Mouse (Mus musculus) mesoderm, embryonic 11.5 days (tissue): Measurements from ENCODE around the gene Taar8c.
"Not testable (repeated sequence)": the region's sequence is repeated elsewhere in the genome, so short reads cannot be mapped to it uniquely, and the experiment has no call there.

Experiments used
- DNase-seq: peaks from one replicate; pipeline ENCODE4 v3.0.0-alpha.2; 2012; ENCODE audit warnings: low read depth, low spot score

Gene Taar8c

GRCm38 (mm10) chr10:24074751-24075150 lies 27.0 kb downstream of the Taar8c start:
- not testable (repeated sequence) for DNase-seq

- DNase-seq = no peak
Observed at GRCm38 (mm10) chr10:24058986-24059385, 42.7 kb downstream of the Taar8c start.

GRCm38 (mm10) chr10:24052039-24052438 lies 49.7 kb downstream of the Taar8c start:
- no peak for DNase-seq
